Mouse (Mus musculus) cerebellum, postnatal 4 days (tissue): ENCODE measurements at regions not wholly inside any gene's neighbourhood (a gene's known extent, or its start where the extent isn't known, plus 50 kb on each side); places are given as distances from the start of the nearest gene placed in this dataset.
A peak's percentile ranks its signal among the peaks of the same experiment; 100 is the strongest.

Experiments
- DNase-seq, 2 experiments: peaks; one replicate each; pipeline ENCODE4 v3.0.0; 2022; ENCODE audit warnings: low spot score in 2 of 2, mixed read lengths in 1 of 2

DNA sequence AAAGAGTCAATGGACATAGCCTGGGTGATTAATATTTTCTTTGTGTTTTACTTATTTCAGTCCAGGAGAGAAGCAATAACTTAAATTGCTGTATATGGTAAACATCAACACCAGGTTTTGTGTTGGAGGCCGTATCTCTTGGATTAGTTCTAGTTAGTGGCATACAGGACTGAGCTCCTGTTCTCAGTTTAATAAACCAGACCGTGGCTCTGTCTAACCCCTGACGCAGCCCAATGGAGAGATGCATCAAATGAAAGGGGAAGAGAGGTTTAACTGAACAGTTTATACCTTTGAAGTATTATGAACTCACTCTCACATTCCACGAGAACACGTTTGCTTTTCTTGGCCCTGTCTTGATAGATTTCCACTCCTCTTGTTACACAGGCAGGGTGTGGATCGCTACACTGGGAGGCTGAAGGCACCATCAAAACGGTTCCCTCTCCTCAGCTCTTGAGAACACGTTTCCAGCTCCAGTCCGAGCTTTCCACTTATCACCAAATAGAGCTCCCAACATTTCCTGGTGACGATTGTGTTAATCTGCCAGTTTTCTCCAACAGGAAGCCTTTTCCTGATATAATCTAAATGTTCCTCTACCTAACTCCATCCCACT lies 54.0 kb upstream of the Cerkl start:
- no peak for DNase-seq

DNA sequence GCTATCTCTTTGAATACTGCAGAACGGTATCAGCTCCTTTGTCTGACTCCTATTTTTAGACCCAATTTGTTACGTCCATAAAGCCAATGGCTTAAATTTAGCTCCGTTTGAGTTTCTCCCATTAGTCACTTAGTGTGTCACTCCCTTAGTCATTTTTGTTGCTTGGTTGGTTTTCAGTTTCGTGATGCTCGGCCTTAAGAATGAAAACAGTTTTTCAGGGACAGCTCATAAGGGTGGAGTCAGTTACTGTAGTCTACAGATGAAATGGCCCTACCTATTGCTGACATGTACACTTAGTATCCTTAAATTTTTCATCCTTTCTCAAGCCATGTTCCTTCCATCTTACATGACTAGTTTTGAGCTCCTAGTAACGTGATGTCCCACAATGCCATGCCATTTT lies 54.5 kb upstream of the Cerkl start:
- DNase-seq = no peak

DNA sequence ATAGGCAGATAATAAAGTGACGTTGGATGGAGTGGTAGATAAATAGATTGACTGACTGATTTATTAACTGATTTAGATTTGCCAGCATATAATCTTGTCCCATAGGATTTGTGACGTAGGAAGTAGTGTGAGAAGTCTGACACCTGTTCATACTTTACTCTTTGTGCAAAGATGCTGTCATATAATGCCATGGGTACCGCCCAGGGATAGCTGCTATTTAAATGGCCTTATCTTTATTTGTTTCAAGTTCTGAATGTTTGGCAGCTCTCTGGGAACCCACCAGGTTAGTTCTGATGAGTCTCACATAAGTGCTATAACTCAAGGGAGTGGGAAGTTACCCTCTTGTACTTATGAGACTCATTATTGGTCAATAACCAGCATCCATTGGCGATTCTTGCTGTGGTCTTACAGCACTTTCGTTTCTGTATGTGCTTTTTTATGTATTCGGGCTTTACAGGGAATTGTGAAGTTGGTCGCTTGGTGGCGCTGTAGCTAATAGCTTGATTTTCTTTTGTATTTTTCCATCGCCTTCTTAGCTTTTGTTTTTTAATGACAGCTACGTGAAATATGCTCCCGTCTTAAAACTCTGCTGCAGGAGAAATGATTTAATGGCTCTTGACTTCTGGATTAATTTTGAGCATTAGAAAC lies 55.2 kb upstream of the Cerkl start:
- peak; percentile 55 to 74 for DNase-seq

DNA sequence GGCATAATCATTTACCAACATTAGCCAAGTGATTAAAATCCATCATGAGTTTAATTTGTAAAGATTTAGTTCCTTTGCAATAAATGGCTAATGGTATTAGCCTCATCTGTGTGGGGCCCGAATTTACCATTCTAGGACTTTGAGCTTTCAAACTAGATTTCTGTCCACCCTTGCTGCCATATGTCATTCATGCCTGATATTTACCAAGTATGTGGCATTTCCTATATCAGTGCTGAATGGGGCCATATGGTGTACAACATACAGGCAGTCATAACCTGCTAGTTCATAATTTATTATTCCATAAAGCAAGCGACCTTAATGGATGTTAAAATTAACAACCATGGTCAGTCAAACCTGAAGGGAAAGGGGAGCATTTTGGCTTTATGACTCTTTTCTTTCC lies 55.8 kb upstream of the Cerkl start:
- DNase-seq = no peak

DNA sequence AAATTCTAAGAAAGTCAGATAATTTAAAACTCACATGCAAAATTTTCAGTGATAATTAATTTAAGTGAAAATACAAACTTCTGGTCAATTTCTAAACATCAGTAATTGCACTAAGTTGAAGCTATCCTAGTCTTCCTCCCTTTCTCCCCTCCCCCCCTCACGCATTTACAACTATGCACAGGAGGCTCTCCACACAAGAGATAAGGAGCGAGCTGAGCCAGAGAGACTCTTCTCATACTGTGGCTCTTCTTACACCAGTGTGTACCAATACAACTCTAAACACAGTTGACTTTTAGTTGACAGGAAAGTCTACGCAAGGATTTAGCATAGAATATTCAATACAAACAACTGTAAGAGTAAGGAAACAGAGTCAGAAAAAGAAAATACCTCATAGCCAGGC lies 57.1 kb upstream of the Cerkl start:
- no peak for DNase-seq

DNA sequence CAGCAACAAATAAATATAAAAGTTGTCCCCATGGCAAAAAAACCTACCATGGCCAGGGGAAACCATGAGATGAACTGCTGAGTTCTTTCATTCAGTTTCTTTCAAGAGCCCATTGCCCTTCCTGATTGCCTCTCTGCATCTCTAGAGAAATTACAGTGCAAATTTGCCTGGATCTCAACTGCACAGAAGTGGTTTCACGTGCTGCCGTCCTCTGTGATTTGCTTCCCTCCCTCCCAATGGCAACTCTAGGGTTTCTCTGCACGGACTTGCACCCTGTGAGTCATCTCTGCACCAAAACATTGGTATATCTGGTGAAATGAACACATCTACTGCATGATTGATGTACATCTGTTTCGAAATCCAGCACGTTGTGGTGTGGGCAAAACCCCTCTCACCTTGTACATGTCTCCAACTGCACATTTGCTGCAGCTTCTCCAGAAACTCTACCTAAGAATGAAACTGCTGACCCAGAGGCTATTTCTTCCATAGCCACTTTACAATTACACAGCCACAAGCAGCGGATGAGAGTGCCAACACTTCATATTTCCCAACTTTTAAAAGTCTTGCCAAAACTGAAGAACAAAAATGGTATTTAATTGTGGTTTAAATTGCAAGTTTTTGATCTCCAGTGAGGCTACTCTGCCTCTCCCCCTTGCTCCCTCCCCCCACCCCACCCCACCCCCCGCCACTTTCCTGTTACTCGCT lies 61.6 kb upstream of the Cerkl start:
- no peak for DNase-seq

DNA sequence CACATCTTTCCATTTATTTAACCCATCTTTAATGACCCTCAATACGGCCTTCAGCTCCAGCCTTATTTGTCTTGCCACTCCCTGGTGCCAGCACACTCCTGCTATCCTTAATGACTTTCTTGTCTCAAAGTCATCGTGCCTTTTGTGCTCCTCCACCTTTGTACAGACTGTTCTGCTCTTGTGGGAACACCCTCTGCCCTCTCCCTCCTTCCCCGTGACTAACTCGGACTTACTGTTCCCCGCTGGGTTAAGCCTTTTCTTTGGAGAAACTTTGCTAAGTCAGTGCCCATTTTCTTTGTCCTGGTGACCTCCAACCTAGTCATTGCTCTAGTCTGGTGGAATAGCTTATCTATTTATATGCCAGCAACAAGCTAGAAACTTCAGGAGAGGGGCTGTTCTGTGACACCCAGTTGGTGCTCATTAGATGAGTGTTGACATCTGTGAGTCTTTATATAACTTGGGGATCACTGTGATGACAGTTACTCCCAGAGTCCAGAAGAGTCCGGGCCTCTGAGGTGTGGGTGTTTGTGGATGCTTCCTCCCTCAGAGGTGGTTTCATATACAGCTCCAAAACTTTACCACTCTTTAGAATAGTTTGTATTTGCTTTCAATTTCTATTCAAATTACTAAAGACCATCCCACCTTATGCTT lies 63.3 kb upstream of the Cerkl start:
- no peak for DNase-seq

DNA sequence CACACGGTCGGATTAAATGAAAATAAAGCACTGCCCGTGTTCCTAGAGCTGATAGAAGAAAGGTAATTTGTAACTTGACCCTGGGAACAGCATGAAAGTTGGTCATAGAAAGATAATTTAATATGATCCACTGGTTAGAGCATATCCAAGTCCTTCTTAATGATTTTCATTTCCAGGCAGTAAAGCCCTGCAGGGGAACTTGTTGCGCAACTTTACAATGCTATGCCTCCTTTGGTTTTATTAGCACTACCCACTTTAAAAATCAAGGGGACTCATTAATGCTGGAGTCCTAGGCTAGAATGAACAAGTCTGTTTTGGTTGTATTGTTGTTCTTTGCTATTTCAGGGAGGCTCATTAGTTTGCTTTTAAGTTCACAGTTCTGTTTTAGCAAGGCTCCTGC lies 66.9 kb upstream of the Cerkl start:
- no peak for DNase-seq

DNA sequence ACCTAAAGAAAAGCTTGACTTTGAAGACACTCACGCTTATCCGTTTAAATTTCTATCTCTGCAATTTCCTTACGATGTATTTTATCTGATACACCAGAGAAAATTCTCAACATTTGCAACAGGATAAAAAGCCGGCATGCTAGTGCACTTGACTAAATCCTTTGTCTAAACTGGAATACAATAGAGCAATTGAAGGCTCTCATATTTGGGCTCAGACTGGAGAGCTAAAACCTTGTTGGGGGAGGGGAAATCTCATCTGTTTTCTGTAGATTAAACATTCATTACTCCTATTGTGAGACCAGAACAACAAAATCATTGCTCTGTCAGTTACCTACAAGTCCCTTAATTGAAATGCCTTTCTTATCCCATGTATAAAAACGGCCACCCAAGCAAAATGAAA lies 70.9 kb upstream of the Cerkl start:
- DNase-seq = no peak

DNA sequence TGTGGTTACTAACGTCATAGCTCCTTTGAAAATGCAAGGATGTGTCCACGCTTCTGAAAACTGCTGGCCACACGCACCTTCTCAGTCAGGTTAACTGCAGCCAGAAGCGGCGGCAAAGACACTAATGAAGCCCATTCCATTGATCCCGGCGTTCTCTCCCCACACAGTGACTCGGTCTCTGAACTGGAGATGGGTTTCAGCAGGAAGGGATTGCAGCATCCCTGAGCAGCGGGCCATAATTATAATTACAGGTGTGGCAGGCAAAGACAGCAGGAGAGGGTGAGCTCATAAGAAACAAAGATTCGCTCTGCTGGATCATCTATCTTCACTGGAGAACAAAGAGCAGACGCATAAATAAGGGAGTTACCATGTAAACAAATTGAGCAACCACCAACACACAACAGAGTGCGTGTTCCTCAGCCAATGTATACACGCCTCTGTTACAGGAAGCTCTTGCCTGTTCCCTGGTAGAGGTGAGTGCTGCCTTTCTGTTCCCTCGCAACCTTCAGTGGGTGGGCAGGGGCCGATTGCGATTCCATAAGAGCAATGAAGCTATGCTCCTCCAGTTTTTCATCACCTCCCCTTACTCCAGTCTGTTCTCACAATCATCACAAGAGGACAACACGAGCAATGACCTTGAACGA lies 71.9 kb upstream of the Cerkl start:
- no peak for DNase-seq

DNA sequence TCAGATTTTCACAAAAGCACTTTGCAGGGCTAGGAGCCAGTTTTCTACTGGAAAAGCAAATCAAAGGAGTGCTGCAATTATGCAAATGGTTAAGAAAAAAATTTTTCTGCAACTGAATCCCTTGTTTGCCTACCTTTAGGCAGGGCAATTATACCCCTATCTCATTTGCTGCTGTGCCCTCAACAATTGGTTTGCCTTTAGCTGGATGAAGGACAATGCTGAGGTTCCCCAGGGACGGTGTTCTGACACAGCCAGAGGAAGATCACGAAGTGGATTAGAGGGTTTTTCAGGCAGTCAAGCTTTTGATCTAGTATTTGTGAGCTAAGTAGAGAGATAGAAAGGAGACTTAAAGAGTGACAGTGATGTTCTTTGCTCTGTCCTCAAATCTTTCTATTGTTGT lies 72.6 kb upstream of the Cerkl start:
- no peak for DNase-seq

DNA sequence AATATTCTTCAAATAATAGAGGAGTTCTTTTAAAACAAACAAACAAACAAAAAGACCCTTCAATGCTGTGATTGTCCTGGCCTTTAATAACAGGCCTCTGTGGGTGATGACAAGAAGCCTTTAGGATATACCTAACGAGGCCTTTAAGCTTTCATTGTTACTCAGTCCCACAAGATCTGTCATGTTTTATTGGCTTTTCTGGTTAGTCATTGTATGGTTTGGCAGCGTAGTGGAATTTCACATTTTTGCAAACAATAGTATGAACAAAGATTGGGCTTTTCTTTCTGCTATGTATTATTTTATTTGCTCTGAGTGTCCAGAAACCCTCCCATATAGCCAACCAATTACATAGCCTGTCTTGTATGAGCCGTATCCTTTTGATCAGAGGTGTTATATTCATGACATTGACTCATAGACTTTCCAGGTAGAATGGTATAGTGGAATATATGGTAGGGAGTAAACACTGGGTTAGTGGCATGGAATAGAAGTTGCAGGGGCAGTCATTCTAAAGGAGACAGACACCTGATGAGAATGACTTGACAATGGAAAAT lies 76.1 kb upstream of the Cerkl start:
- no peak for DNase-seq

DNA sequence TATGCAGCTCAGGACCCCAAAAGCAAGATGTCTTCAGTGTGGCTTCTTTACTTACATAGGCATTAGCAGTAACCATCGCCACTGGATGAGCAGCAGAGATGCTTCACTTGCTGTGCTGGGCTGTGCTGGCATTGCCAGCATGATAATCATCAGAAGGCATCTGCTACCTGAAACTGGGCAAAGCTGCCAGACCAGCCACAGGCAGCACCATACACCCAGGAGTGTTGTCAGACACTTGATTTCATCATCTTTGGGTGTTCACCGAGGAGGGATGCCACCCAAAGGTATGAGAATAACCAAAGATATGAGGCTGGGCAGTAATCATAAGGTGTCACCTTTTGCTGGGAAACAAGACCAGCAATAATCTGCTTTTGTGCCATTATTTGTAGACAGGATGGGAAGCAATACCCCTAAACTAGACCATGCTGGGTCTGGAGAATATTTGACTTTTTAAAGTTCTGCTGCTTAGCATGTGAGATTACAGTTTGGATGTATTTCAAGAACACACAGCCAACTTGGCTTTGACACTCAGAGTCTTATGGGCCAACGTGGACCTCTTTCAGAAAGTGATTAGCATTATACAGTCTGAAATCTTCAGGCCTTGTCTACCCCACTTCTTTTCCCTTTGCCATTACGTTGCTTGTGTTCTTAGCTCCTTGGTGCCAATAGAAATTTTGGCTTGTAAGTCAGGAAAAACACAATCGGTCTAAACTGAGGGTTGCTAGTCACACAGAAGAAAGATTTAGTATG lies 80.7 kb upstream of the Cerkl start:
- DNase-seq = no peak

DNA sequence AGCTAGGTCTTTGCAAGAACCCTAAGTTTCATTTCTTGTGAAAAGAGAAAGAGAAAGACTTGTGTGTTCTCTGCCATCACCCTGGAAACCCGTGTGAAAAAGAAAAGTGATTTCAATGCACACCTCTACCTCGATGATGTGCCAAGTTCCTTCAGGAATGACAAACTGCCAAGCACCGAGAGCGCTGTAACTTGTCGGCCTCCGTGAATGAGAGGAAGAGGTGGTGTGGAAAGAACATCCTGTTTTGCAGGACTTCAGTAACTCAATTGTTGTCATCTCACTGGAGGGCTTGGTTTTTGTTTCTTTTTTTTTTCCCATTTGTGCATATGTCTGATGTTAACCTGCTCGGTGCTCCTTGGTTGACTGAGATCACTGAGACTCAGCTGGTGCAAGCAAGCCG lies 83.8 kb upstream of the Cerkl start:
- no peak for DNase-seq

DNA sequence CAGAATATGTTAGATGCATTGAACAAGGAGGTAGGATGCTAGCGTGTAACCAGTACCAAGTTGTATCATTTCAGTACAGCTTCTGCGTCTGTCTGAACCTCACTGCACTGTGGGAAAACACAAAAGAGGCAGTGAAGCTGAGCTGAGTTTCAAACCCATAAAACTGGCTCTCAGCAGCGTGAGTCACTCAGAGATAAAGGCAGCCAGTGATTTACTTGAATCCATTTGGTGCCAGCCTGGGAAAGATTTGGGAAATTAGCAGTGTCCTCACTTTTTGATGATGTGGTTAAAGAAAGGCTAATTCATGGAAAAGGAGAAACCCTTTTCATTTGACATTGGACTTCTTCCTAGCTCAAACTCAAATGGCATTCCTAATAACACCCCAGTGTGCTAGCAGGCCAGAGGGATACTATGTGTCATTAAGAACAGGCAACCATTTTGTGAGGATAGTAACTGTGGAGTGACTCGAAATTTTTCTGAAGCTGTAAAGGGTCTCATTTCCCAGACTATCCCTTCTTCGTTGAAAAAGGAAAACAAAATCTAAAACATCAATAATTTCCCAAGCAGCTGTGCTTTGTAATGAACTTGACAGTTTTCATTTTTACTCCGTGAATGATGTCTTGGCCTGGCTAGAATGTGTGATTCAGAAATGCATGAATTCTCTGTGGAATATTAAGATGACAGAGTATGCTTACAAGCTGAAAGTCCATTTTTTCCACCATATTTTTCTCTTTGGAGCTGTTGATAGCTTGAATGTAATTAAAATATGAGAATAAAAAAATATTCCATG lies 85.8 kb upstream of the Cerkl start:
- DNase-seq = no peak

DNA sequence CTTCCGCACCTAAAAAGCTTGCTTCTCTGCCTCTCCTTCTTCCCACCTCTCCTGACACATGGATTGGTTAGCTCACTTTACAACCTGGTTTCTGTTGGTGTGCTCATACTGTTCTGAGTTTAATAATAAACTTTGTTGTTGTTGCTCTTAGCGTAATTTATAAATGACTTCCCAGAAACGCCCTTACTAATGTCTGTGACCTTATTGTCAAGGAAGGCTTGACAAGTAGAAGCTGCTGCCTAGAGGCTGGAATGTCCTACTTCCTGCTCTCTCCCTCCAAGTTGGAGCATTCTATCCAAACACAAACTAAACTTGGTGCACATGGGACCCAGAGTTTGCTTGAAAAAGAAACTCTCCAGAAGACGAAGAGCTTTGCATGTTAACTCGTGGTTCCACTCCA lies 86.9 kb upstream of the Cerkl start:
- no peak for DNase-seq

DNA sequence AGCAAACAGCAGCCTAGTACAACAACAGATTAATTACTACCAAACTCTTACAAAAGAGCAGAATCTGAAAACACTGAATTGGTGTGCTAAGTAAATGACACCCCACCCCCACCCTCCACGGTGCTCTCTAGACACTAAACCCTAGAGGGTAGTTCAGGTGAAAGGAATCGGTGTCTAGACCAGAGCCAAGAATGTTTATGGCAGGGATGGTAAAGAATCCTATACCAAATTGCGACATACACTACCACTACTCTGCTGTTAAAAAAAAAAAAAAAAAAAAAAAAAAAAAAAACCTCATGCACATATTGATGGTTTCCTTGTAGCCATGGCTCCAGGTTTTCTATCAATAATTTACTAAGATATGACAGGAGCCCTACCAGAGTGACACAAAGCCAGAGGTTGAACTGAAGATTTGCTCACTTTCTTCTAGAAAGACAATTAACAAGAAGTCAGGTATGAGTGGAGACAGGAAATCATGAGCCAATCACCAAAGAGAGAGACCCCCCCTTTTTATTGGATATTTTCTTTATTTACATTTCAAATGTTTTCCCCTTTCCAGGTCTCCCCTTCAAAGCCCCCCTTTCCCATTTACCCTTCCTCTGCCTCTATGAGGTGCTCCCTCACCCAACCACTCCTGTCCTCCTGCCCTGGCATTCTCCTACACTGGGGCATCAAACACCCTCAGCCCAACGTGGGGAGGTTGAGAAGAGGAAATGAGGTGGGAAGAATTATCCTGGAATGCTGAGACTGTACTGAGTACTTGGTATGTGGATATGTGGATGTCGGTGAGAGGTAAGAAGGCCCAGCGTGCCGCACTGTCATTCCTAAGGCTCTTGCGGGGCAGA lies 87.6 kb upstream of the Cerkl start:
- DNase-seq = no peak

DNA sequence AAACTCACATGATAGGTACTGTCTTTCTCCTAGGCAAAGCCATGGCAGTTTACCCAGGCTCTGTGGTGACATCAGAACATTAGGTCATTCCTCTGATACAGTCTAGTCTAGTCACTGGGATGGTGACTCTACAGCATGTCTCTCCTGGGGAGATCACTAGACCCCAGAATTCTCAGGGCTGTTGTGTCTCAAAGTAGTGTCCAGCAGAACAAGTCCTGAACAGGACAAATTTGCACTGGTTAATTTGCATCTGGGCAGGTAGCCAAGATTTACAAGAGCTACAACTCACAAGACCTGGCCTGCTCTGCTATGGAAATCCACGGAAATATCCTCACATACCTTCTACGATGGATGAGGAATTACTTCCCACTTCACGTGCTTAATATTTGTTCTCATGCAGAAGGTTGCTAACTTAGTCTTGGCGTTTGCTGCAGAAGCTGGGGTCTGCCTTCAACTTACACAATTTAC lies 88.2 kb upstream of the Cerkl start:
- DNase-seq = no peak

DNA sequence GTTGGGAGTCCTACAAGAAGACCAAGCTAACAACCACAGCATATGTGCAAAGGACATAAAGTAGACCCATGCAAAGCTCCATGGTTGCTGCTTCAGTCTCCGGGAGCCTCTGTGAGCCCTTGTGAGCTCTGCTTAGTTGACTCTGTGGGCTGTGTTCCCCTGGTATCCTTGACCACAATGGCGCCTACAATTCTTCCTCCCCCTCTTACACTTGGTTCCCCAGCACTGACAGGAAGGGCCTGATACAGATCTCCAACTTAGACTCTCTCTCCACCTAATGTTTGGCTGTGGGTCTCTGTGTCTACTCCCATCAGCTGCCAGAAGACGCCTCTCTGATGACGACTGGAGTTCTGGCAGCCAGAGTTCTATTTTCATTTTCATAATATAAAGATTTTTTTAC lies 88.9 kb upstream of the Itprid2 start:
- DNase-seq = no peak

DNA sequence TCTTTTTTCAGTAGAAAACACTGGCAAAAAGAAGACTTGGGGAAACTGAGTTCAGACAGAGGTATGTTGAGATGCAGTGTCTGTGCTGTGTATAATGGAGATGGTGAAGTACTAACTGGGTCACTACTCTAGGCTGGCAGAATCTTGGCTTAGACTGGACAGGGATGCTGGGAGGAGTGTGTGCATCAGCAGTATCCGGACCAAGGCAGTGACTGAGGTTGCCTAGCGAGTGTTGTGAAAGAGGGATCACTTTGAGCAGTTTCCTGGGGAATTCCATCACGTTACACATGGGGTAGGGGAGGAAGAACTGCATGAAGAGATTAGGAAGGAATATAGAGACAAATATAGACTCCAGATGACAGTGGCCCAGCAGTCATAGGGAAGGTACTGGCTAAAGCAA lies 87.9 kb upstream of the Itprid2 start:
- no peak for DNase-seq
